Mouse (Mus musculus): ENCODE results near the gene Serpina6. TPM values are rescaled to one million over a fixed set of nuclear protein-coding genes. Genes with fewer than 3 reads are reported as not detected.
"Not testable (repeated sequence)": the region's sequence is repeated elsewhere in the genome, so short reads cannot be mapped to it uniquely, and the experiment has no call there.

The Serpina6 gene
- not detected for total RNA-seq (2021)
- long read RNA-seq, experiment 1, result 0 reads
- long read RNA-seq, experiment 2, result 0 reads

DNA sequence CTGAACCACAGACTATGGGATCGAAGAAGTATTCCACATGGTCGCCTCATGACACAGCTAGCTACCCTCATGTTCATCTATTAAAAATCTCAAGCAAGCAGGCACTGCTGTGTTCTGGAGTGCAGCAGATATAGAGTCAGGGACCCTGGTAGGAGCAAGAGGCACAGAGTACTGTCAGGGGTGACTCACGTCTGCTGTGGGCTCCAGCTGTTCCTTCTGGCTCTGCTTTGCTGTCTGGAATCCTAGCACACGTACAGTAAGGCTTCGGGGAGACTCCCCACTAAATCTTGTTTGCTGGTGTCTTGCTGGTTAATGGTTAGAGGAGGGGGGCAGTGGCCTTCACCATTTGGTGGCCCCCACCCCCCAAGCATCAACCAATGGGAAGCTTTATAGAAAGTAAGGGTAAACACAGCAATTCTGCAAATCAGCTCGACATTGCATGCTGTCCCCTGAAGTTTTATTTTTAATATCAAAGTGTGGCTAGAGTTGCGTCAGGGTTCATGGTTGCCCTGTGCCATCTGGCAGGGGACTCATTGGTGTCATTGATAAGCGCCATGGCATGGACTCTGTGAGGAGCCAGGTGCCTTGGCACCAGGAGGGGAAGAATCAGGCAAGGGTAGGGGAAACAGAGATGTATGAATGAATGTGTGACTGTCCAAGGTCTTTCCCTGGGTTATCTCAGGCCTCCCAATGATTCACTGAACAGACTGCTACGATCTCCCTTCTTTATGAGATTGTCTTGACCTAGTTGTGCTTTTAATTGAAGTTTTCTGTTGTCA lies at the start of gene Serpina6:
Gene Serpina6, minus strand, starts transcription at position 365 of the 779 bp plus-strand sequence.
- DNase-seq (ENCODE audit: low spot score in 2 of 2), result no peak

DNA sequence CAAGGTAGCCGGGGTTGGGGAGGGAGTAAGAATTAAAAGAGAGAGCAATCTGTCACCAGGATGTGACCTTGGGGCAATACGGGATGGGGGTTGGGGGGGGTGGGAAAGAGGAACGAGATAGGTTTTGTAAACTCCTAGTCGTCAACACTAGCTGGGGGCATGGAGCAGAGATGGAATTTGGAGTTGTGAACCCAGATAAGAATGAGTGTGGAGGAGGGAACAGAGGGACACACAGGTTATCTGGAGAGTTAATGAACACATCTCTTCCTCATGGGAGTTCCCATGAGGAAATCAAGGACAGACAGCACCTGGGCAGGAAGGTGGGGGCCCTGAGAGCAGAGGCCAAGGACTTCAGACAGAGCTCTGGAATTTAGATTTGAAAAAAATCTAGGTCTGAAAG lies 49.1 kb upstream of the Serpina6 start:
- DNase-seq (ENCODE audit: low spot score in 2 of 2), result no peak

DNA sequence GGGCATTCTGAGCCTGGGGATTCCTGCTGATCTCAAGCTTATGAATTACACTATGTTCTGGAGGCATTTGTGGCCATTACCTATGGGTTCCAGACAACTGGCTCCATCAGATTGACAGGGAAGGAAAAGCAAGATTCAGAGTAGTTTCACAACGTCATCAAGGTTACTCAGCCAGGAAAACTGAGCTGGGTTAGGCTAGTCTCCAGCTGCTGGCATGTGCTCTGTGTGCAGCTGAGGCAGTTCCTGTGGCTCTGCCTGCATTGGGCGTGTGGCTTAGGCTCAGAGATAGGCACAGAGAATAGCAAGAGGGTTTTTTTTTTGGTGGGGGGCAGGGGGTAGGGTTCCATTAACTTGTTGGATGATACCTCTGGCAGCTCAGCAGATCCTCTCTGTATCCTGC lies 48.5 kb upstream of the Serpina6 start:
- DNase-seq (ENCODE audit: low spot score in 2 of 2), result no peak

DNA sequence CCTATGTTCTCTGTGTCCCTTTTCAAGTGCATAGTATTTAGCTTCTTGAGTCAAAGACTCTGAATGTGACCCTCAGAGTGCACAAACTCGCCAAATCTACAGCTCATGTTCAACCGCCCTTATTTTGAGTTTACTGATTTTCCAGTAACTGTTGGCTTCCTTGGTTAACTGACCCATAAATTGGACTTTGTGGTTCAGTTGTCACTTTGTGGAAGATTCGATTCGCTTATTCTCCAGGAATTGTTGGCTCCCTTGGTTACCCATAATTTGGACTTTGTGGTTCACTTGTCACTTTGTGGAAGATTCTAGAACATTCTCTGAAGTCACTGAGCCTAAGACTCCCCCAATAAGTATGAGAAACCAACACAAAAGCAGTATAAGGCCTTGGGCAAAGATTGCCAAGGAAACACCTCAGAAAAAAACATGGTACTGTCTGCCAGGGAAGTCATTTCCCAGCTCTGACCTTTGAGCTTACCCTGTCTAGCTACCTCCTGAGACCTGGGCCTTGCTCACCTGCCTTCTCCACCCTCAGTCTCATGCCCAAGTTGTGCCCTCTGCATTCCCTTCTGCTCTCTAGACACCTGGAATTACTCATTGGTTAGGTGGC lies 43.2 kb upstream of the Serpina6 start:
- DNase-seq (ENCODE audit: low spot score in 2 of 2), result no peak

DNA sequence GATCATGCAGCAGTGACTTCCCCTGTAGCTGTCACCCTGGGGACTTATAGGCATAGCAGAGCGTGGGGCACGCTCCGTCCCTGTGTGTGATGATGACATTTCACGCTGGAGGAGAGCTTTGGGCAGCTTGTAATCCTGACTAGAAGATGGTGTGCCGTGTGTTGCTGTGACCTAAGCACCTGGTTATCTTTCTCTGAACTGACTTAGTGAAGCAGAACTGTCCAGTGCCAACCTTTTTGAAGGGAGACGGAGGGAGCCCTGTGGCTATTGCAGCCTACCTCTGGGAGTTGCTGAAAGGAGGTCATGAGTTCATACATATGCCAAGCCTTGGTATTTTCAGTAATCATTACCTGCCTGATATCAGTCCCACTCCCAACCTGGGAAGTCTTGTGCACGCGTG lies 38.4 kb upstream of the Serpina6 start, which contains the start of gene Serpina1f:
Gene Serpina1f, minus strand, starts transcription at position 101 of the 400 bp plus-strand sequence.
- no peak for DNase-seq (ENCODE audit: low spot score in 2 of 2)

DNA sequence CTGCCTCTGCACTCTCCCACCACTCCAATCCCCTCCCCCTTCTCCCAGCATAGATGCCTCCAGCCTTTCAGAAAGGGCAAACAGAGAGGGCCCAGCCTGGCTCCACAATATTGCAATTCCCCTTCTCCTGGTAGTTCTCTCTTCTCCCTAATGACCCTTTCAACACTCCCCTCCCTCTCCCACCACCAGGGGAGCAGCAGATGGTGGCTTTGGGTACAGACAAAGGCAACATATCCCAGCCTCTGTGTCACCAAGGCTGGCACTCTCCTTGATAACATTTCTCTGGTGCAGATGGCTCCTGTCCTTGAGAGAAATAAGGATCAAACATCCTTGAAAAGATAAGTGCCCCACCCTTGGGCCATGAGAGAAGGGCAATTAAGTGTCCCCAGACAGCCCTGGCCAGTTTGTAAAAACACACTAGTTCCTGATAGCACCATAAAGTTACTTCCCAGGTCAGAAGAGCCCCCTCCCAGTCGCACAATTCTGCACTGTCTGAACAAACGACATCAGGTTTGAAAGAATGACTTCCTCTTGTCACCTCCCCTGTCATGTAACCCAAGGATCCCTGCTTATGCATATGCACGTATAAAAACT lies 31.3 kb upstream of the Serpina6 start:
- DNase-seq (ENCODE audit: low spot score in 2 of 2), result no peak

DNA sequence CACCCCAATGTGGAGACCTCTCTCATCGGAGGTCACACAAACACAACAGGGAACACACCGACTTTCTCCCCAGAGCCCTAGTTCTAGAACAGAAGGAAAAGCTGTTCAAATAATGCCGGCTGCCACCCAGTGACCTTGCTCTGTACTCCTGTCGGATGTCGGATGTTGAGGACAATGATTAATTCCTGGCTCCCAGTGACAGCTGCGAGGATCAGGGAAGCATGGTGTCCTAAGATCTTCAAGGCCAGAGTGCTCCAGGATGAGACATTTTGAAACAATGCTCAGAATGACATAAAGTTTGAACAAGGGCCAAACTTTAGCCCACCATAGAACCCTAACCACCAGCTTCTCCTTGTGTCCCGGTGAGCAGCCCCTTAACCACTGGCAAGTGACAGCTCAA lies 30.0 kb upstream of the Serpina6 start:
- no peak for DNase-seq (ENCODE audit: low spot score in 2 of 2)

DNA sequence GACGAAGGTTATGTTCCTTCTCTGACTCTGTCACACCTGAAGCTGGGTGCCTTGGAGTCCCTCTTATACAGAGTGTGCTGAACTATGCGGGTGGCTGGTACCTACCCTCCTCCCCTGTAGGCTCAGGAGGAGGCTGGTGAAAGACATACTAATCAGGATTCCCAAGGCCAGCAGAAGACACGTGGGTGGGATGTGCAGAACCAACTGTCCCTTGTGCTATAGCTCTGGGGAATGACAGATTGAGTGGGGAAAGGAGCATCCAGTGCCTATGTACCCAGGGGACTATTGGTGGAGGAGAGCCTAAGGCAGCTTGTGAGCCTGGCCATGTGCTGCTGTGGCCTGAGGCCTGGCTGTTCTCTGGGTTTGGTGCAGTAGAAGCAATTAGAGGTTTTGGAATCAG lies 29.0 kb upstream of the Serpina6 start:
- DNase-seq (ENCODE audit: low spot score in 2 of 2), result peak; percentile 54 to 69

DNA sequence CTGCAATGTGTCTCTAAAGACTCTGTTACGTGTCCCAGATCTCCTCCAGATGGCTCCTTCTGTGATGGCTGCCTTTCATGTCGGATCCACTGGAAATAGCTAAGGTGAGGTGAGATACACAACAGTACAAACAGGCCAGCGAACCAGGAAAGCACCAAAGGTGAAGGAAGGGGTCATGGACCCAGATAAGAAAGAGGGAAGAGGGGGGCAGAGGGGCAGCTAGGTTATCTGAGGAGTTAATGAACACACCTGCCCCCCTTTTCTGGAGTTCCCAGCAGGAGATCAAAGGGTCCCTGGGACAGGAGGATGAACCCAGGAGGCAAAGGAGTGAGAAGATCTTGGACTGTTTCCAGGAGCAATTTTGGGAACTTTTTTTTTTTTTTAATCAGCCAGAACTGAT lies 28.4 kb upstream of the Serpina6 start:
- DNase-seq (ENCODE audit: low spot score in 2 of 2), result no peak

DNA sequence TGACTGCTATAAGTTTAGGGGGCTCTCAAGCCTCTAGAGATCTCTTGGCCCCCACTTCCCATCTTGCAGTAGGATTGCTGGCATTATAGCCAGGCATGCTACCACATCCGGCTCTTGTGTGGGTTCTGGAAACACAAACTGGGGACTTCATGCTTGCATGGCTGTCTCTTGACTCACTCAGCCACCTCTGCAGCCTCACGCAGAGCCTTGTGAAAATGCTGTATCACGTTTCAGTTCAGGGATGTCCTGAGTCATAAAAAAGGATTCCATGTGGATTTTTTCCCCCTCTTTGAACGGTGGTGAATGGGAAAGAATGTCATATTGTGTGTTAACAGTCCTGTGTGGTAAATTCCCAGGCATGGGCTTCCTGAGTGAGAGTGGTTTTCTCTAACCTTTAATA lies 26.8 kb upstream of the Serpina6 start:
- no peak for DNase-seq (ENCODE audit: low spot score in 2 of 2)

DNA sequence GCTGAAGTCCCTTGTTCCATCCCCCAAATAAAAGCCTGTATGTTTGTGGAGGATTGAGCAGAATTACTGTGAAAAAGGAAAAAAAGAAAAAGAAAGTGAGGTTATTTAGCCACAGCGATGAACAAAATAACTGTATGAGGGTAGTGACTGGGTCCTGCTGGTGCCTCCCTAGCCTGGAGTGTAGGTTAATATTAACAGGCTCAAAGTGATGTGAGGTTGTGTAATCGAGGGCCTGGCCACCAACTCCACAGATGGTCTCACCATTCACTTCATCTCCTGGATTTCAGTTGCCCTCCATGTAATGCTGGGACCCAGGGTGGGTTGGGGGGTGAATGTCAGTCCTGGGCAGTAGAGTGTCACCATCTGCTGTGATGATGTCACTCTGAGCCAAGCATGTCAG lies 24.7 kb upstream of the Serpina6 start:
- DNase-seq (ENCODE audit: low spot score in 2 of 2), result no peak

DNA sequence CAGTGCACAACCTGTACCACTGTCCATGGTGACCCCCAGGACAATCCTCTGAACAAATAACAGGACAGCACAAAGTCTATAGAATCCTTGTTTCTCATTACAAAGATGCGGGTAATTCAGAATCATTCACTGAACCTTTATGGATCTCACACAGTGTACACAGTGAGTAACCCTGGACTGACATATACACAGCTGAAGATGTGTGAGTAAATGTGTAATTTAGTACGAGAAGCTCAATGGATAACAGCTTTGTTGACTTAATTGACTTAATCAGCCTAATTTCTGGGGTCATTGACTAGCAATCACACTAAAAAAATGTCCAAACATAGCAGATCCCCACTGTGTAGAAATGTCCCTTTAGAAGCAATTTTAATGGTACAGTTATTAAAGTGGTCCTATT lies 24.2 kb upstream of the Serpina6 start:
- DNase-seq (ENCODE audit: low spot score in 2 of 2), result no peak

DNA sequence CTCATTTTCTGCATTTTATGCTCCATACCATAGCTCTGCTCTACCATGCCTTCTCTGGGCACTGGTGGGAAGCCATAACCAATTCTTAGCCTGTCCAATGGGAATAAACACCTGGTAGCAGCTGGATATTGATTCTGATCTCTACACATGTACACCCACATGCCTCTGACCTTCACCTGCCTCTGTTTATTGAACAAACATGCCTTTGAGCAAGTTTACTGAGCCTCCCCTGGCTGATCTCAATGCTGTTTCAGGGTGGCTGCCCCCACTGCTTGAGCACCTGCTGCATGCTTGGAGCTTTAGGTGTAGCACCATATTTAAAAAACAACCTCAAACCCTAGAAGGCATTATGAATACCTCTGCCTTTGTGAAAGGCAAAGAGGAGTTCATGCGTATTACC lies 22.8 kb upstream of the Serpina6 start:
- not testable (repeated sequence) for DNase-seq (ENCODE audit: low spot score in 2 of 2)

DNA sequence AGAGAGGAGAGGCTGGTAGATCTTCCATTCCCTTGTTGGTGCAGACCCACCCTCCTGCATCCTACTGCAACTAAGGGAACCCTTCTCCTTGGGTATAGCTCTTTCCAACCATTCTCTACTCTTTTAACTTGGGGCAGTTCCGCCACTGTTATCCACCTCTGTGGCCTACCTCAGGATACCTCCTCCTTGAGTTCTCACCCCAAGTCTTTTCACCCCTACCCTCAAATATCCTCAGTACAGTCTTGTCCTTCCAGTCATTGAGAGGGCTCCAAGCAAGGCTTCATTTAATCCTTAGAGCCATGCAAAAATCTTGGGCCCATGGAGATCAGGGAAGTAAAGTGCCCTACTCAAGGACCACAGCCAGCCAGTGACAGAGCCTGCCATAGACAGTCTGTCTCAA lies 19.0 kb upstream of the Serpina6 start, which contains the start of gene Serpina16:
Gene Serpina16, minus strand, starts transcription at position 101 of the 400 bp plus-strand sequence.
- no peak for DNase-seq (ENCODE audit: low spot score in 2 of 2)

DNA sequence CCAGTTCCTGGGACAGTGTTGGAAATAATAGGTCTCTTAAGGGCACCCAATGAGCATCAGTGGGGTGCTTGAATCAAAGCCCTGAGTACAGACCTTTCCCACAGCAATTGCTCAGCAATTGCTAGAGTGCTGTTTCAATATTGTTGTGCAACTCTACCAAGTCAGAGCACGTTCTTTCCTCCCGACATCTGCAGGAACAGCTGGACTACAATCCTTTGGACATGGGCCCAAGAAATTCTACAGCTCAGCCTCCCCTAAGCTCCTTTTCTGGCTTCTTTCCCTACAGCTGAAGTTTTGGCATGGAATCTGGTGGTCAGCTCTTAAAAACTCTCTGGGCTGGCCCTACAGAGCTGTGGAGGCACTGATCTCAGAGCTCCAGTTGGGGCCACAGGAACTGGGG lies 16.2 kb upstream of the Serpina6 start:
- no peak for DNase-seq (ENCODE audit: low spot score in 2 of 2)

DNA sequence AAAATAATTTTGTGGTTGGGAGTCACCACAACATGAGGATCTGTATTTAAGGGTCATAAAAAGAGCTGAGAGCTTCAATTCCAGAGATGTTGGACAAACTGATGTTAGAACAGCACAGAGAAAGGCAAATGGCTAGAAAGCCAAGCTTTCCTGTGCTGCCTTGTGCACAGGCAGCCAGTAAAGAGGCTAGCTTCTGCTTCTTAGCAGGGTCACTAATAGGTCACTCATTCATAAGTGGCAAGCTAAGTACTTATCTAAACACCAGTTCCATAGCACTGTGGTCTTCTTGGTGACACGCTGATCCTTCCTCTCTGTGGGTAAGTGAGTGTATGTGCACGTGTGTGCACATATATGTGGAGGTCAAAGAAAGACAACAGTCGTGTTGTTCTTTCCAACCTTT lies 14.5 kb upstream of the Serpina6 start:
- DNase-seq (ENCODE audit: low spot score in 2 of 2), result no peak

DNA sequence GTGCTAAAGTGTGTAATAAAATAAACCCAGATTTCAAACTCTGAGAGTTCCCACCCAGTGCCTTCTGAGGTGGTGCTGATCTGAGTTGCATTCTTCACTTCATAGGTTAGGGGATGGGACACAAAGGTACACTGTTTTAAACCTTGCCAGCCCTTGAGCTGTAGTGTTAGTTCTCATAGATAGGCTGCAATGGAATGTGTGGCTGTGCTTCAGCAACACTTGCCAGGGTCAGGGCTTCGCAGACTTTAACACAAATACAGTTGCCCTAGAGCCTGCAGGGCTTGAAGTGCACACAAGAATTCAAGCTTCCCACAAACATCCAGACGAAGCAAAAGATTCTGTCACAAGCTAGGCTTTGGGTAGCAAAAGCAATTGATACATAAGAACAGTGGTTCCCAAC lies 14.0 kb upstream of the Serpina6 start:
- no peak for DNase-seq (ENCODE audit: low spot score in 2 of 2)

DNA sequence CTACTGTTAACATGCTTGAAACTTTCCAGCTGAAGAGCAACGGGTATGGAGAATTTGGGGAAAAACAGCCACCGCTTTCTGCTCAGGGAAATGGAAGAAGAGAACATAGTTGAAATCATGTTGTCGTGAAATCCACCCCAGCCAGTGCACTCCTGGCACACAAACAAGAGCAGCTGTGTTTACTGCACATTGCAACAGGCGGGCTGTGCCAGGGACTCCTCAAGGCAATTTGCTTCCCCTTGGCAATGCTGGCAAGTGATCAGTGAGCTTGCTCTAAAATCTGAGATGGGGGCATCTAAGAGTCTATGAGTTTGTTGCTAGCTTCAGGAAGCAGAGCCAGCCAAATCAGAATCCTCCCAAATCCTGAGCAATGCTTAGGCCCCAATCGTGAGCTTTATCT lies 13.3 kb upstream of the Serpina6 start:
- DNase-seq (ENCODE audit: low spot score in 2 of 2), result peak; percentile 9 to 24

DNA sequence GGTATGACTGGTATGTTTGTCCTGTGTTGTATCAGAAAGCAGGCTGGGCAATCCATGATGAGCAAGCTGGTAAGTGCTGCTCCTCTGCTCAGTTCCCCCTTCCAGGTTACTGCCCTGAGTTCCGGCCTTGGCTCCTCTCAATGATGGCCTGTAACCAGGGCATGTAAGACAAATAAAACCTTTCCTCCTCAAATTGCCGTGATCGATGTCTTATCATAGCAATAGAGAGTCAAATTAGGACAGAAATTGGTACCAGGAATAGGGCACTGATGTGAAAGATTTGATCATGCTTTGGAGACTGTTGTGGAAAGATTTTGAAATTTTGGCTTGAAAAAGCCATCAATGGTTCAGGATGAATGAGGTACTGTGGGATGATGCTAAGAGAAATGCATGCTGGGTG lies 8.3 kb upstream of the Serpina6 start:
- no peak for DNase-seq (ENCODE audit: low spot score in 2 of 2)

DNA sequence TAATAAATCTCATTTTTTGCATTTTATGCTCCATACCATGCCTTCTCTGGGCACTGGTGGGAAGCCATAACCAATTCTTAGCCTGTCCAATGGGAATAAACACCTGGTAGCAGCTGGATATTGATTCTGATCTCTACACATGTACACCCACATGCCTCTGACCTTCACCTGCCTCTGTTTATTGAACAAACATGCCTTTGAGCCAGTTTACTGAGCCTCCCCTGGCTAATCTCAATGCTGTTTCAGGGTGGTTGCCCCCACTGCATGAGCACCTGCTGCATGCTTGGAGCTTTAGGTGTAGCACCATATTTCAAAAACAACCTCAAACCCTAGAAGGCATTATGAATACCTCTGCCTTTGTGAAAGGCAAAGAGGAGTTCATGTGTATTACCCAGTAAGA lies 5.0 kb upstream of the Serpina6 start:
- not testable (repeated sequence) for DNase-seq (ENCODE audit: low spot score in 2 of 2)

DNA sequence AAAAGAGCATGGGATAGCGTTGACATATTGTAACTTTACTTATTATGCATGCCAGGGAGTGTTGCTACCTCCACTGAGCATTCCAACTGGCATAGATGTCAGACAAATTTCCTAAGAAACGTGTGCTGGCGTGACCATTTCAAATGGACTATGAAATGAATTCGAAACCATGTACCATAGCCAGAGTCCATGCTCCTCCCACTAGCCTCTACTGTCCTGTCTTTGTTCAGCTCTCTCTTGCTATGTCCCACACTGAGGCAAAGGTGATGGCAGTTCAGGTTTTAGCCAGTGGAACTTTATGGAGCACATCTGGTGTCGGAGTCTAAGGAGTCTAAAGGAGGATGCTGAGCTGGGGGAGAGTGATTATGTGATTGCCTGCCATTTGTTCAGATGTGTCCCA lies 3.1 kb upstream of the Serpina6 start:
- no peak for DNase-seq (ENCODE audit: low spot score in 2 of 2)

DNA sequence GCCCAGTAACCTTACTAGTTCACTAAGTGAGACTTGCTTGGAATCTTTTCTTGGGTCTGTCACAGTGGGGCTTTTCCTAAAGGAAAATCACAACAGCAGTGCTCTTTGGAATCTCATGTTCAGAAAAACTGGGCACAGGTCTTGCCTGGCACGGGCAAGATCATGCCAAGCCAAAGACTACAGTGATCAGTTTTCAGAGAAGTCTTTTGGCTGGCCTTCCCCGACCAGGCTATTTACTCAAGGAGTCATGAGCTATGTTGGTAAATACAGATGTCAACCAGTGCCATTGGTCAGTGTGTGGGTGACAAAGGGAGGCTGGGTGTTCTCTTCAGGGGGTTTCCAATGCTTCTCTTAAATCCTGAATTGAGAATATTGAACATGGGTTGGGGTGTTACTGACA lies 2.2 kb upstream of the Serpina6 start:
- no peak for DNase-seq (ENCODE audit: low spot score in 2 of 2)

All from left cerebral cortex, adult 18-20 months (tissue).